Mouse (Mus musculus) erythroblast, adult 5-6 weeks (primary cell): ENCODE data around the gene Vps45. TPM values are rescaled to one million over a fixed set of nuclear protein-coding genes. Genes with fewer than 3 reads are reported as not detected.

Experiments used
- ATAC-seq: replicated peaks from 2 replicates; pipeline ENCODE4 v1.8.0; 2016; ENCODE audit warnings: moderate number of reproducible peaks, mild to moderate bottlenecking, moderate TSS enrichment, inconsistent platforms; ENCODE audit not compliant: poor library complexity, low FRiP score, severe bottlenecking
- total RNA-seq, 2 experiments: library from RNA; stranded (forward) in 1 of 2; stranded (reverse) in 1 of 2; fragments of 150-400 nt in 1 of 2; fragments of 200-764, 138-1000 nt in 1 of 2; gene quantifications; 2 replicates each; pipeline versions ENCODE4 v1.2.3 to v1.2.4; 2015 to 2017; ENCODE audit warnings: low replicate concordance in 2 of 2

The Vps45 gene
- total RNA-seq, 2 experiments from 2014 or later, result 2.5 to 5.1 TPM

DNA sequence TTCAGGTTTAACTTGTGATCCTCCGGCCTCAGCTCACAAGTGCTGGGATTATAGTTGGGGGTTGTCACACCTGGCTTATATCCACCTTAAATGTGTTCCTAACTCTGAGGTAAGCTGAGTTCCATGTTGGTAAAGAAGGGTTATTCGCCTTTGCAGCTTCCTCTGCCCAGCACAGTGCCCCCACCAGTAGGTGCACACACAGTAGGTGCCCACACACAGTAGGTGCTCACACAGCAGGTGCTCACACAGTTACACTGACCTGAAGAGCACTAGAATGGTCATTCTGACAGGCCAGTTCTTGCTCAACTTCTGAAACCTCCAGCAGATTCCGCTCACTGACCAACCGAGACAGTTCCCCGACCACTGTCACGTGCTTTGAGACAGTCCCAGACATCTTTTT lies 17.2 kb downstream of the Vps45 start:
- ATAC-seq, result no peak

DNA sequence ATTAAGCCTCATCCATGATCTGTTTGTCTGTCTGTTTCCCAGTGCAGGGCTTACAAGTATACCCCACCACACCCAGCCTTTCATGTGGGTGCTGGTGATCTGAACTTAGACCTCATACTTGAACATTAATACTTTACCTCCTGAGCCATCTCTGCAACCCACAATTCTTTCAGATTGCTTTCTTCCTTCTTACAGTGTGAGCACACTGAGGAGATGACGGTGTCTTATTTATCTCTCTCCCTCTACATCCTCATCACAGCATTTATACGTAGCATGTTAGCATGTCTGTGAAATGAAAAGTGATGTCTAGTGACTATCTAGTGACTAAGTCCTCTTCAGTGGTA lies 17.6 kb downstream of the Vps45 start:
- no peak for ATAC-seq

DNA sequence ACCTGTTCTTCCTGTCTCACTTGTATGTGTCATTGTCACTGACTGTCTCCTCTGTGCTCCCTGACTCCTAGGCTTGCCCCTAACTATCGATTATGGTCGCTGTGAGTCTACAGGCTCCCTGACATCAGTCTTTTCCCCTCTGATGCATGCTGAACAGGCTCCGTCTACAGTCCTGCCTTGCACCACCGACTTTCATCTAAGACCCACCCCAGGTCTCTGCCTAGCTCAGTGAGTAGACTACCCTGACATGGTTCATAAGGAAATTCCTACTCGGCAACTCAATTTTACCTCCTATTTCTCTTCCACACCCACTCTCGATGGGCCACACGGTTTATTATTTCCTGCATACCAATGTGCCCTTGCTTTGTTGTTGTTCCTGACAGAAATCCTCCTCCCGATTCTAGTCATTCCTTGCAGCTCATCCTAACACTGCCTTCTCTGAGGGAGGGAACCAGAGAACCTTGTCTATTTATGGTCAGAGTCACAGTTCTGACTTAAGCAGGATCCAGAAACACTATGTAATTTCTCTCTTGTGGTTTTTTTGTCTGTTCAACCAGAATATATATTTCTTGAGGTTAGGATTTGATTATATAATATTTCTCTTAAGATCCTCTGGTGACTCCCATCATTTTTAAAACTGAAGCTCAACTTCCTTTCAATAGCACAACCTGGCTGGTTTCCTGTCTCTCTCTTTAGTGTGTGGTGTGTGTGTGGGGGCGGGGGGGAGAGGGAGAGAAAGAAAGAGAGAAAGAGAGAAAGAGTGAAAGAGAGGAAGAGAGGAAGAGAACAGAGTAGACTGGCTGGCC lies 18.2 kb downstream of the Vps45 start:
- ATAC-seq, result no peak

DNA sequence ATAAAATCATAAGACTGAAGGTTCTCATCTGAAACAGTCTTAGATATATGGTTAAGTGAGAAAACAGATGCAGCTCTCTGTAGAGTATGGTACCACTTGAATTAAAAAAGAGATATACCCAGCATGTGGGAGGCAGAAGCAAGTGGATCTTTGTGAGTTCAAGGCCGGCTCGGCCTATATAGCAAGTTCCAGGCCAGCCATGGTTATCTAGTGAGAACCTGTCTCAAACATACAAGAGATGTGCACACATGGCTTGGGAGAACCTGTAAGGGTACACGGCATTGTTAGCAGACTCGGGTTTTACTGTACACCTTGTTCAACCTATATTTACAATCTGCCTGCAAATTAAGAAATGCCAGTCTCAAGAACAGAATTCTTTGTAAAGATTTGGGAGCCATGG lies 19.4 kb downstream of the Vps45 start:
- no peak for ATAC-seq

DNA sequence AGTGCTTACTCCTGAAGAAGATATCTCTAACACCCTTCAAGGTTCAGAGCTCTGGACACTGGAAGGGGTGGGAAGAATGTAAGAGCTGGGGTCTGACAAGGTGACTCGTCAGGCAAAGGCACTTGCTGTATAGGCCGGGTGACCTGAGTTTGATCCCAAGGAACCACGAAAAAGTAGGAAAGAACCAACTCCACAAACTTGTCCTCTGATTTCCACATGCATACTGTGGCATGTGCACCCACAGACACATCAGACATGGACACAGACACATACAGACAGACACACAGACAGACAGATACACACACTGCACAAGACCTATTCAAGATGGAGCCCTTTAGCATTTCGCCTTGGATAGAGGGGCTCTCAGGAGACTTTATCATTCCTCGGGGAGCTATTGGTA lies 20.1 kb downstream of the Vps45 start:
- ATAC-seq, result no peak

DNA sequence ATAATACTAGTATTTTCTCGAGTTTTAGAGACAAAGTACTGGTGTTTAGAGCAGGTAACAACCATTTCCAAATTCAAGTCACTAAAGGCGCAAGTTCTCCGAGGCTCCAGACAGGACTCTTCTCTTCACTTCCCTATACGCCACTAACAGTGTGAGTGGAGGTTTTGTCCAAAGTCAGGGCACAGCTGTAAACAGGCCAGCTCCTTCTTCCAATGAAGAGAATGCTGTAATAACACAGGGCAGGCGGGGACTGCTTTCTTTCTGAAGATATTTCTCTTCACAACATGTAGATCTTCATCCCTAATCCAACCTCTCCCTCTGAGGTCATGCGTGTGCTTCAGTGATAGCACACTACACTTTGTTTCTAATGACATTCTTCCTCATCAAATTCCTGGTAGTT lies 21.5 kb downstream of the Vps45 start:
- no peak for ATAC-seq

DNA sequence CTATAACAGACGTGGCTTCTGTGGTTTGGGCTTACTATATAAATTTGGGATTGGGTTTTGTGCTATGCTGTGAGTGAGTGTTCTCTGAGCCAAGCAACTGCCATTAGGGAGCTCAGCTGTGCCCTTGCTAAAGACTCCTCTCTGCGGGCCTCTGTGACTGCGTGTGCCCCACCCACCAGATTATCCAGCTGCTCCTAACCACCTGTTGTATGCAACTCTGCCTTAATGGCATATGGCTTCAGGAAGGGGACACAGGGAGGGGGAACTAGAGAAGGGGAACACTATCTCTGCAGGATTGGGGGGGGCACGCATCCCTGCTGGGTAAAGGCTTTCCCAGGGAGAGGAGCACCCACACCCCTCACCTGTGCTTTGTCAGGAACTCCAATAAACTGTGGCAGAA lies 25.2 kb downstream of the Vps45 start:
- no peak for ATAC-seq

DNA sequence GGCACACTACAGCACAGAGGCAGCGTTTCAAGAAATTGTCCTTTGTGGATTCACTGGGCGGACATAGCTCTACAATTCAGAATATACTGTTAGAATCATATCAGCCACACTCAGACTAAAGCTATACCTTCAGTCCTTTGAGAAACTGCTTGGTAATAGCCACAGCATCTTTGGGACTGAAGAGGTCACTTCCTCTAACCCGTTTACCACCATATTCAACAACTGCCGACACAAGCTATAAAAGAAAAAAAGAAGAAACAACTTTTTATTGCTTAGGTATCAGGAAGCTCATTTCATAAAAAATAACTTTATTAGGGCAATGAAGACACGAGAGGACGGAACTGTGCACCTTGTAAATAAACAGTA lies 25.6 kb downstream of the Vps45 start:
- no peak for ATAC-seq

DNA sequence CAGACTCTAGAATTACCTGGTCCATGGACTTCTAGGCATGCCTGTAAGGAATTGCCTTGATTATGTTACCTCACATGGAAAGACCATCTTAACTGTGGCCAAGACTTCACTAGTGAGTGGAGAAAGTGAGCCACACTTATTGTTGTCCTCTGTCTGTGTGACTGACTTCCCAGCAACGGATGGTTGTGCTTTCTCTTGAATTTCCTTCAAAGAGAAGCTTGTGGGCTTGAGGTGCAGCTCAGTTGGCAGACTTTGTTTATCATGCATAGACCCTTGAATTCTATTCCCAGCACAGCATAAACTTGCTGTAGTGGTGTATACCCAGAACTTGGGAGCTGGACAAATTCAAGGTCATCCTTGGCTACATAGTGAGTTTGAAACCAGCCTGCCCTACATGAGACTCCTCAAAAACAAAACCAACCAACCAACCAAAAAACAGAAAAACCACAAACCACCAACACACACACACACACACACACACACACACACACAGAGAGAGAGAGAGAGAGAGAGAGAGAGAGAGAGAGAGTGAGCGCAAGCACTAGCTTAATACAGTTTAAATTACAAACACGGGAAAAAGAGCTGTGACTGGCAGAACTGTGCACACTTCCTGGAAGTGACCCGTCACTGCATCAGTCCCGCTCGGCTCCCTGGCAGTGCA lies 26.1 kb downstream of the Vps45 start:
- ATAC-seq, result no peak

DNA sequence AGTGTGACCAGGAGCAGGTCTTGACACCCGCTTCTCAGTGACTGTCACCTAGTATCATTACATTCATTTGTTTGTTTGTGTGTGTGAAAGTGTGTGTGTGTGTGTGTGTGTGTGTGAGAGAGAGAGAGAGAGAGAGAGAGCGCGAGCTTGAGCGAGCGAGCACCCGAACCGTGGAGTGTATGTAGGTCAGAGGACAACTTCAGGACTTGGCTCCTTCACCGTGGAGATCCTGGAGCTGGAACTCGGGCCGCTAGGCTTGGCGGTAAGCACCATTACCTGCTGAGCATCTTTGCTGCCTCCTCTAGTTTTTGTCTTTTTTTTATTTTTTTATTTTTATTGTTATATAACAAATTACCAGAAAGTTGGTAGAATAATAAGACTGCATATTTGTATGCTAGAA lies 28.5 kb downstream of the Vps45 start:
- no peak for ATAC-seq

DNA sequence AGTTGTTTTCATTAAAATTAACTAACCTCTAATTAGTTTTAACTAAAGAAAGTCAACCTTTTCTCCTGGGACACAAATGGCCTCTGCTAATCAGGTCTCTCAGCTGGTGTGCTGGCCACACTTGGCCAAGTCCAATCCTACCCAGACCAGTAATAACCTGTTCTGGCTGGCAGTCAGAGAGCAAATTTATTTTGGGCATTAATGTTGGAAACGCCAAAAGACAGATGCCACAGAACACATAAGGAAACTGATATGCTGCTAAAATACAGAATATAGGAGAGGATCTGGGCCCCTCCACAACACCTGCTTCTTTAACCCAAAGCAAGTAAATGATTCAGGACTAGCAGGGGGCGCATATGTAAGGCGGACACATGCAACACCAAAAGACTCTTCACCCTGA lies 28.9 kb downstream of the Vps45 start:
- ATAC-seq, result no peak

DNA sequence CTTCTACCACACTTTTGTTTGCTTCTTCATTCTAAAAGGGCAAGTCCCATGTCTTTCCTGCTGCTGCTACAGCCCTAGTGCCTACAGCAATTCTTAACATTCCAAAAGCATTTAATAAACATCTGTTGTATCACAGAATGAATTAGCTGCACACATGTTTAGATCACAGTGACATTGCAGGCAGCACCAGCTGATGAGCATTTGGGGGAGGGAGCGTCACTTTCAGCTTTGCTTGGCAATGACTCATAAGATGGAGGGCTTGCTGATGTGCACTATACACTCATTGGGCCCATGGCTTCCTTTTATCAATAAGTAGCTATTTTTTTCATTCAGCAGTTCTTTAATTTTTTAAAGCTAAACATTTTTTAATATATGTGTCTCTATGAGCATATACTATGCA lies 30.4 kb downstream of the Vps45 start:
- 0 out of 2 replicates have a peak, but pooled peaks have one; percentile 56 for ATAC-seq

DNA sequence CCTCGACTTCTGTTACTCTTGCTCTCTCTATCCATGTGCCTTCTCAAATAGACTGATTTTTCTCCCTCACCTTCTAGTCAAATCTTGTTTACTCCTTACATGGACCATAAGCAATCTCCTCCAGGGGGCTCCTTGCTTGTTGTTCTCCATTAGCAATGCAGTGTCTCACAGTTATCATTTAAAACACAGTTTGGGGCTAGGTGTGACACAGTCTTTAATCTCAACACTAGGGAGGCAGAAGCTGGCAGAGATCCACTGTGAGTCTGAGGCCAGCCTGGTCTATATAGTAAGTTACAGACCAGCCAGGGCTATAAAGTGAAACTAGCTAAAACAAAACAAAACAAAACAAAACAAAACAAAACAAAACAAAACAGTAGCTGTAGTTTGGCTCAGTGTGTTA lies 31.1 kb downstream of the Vps45 start:
- 0 out of 2 replicates have a peak, but pooled peaks have one; percentile 64 for ATAC-seq

DNA sequence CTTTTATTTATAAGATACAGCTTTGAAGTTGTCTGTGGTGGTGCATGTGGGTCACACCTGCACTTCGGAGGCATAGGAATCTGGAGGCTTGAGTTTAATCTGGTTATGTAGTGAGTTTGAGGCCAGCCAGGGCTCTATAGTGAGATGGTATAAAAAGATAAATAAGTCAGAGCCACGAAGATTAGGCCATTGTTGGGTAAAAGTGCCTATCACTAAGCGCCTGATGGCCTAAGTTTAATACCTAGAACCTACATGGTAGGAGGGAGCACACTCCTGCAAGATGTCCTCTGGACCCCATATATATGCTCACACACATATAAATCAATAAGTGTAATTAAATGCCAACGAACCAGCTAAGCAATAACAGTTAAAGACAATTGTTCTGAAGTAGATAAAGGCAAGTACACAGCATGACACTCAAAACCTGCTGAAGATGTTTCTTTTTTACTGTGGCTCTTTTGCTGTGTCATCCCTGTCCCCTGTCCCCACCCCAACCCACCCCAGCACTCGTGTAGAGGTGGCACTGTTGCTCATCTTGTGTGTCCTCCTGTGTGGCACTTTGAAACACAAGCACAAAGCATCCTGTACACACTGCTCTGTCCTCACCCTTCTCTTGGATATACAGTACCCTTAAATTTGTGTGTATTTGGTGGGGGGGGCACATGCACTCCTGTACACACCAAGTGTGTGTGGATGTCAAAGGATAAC lies 36.7 kb downstream of the Vps45 start:
- no peak for ATAC-seq

DNA sequence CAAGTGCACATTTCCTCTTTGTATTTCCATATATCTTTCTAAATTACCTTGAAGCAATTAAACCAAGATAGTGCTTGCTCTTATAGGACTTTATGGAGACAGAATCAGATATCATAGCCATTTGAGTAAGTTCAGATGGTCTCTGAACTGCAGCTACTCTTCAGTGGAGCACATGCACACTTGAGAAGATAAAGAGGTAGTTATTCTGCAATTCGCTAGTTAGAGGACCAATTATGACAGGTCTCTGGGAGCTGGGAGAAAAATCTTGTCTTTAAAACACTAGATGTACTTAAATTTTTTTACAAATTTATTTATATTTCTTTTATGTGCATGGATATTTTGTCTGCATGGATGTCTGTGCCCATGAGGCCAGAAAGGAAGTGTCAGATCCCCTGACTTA lies 37.5 kb downstream of the Vps45 start:
- no peak for ATAC-seq

DNA sequence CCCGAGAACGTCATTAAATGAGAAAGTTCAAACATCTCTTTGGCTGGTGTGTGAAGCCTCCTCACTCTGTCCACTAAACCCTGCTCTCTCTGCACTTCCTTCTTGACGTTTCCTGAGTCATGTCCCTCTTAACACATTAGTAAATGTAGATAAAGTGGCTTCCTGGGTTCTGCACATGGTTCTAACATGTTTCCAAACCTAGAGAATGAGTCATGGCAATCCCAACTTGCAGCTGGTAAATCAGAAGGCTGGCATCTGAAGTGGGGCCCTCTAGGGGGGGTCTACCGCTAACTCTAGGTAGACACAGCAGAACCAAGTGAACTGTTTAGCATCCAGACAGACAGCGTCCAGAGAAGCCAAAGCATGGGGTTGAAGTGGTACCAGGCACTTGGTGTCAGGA lies 40.8 kb downstream of the Vps45 start:
- no peak for ATAC-seq

DNA sequence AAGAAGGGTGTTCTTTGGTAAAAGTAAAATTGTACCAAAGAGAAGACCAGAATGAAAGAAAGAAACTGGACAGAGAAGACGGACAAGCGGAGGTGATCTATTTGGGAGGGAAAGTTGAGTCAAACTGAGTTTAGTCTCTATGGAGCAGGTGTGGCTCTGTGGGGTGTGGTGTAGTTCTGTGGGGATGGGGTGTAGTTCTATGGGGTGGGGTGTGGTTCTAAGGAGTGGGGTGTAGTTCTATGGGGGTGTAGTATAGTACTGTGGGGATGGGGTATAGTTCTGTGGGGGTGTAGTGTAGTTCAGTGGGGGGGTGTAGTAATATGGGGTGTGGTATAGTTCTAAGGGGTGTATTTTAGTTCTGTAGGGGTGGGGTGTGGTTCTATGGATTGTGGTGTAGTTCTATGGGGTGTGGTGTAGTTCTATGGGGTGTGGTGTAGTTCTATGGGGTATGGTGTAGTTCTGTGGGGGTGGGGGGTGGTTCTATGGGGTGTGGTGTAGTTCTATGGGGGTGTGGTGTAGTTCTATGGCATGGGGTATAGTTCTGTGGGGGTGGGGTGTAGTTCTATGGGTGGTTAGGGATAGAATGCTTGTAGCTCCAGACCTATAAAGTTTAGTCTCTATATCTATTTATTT lies 41.9 kb downstream of the Vps45 start:
- no peak for ATAC-seq

DNA sequence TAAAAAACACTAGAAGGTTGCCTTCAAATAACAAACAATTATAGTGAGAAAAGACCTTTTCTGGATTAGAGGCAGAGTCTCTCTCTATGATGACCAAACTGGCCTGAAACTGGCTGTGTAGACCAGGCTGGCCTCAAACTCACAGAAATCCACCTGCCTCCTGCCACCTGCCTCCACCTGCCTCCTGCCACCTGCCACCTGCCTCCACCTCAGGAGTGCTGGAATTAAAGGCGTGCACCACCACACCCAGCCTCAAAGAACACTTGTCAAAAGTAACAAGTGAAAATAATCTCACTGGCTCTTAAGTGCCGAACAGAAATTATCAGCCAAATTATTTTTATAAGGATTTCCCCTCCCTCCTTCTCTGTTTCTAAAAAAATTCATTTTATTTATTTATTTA lies 42.6 kb downstream of the Vps45 start:
- no peak for ATAC-seq

DNA sequence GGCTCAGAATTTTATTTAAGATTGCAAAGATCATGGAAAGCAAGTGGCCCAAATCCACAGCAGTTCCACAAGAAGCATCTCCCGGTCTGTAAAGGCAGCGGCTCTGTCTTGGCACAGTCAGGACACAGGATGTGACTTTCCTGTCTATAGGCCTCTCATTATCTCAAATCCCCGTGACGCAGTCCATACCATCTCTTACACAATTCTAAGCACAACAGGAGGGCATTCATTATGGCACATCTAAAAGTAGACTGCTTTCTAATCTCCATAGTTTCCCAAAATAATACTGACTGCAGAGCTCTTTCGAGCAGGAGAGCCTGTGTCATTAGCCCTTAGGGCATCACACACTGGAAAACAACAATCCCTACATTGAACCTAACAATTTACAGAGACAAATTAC lies 45.5 kb downstream of the Vps45 start:
- ATAC-seq, result no peak

DNA sequence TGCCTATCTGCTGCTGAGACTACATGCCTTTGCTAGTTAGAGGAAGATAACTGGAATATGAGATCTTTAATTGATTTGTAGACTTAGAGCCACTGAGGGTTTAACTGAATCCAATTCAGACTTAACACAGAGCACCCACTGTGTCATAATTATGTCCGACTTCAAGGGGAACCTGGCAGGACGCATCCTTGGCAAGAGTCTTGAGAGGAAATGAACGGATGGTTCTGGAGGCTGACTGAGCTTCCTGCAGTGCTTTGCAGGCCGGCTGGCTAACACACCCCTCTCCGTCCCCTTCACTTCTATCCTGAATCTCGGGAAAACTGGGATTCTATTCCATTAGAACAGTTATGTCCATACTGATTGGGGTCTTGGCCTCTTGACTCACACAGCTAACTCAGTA lies 49.8 kb downstream of the Vps45 start:
- ATAC-seq, result no peak

DNA sequence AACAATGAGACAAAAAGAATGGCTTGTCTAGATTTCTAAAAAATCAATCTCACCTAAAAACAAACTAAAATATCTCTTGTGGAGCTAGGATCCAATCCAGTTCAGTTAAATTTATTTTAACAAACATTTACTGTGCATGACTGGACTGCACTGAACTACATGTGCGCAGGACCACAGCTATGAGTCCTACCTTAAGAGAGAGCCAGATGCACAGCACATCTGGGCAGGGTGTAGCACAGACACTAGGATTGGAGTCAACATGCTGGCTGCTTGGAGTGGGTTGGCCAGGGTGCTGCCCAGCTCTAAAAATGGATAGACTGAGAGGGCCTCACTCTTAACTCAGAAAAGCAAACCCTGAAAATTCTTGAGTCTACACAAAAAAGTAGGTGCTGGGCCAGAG lies 56.7 kb downstream of the Vps45 start:
- no peak for ATAC-seq
